Mouse (Mus musculus) embryonic facial prominence, embryonic 15.5 days (tissue): ENCODE data around the gene 1700001C19Rik. TPM values are rescaled to one million over a fixed set of nuclear protein-coding genes. Genes with fewer than 3 reads are reported as not detected.

Source experiments
- ATAC-seq: fragments of 200-750 bp; cut with Nextera tagmentation; 2 replicates; pipeline ENCODE4 v1.8.0; 2017; ENCODE audit warnings: low read depth, moderate TSS enrichment; ENCODE audit not compliant: insufficient number of reproducible peaks, low FRiP score, low TSS enrichment
- H3K27ac ChIP-seq: fragments of 300-500 bp; sonication (generic); replicated peaks from 2 replicates; pipeline ENCODE4 v1.5.1; 2015; ENCODE audit warnings: mild to moderate bottlenecking, inconsistent platforms
- H3K27me3 ChIP-seq: fragments of 300-500 bp; sonication (generic); 2 replicates; pipeline ENCODE4 v1.6.1; 2015; ENCODE audit warnings: inconsistent platforms
- H3K36me3 ChIP-seq: fragments of 300-500 bp; sonication (generic); 2 replicates; pipeline ENCODE4 v1.6.1; 2015; ENCODE audit warnings: mild to moderate bottlenecking, inconsistent platforms
- H3K4me1 ChIP-seq: fragments of 300-500 bp; sonication (generic); 2 replicates; pipeline ENCODE4 v1.6.1; 2015; ENCODE audit warnings: inconsistent platforms
- H3K4me2 ChIP-seq: fragments of 300-500 bp; sonication (generic); replicated peaks from 2 replicates; pipeline ENCODE4 v1.6.1; 2015; ENCODE audit warnings: mild to moderate bottlenecking, inconsistent platforms
- H3K4me3 ChIP-seq: fragments of 300-500 bp; sonication (generic); replicated peaks from 2 replicates; pipeline ENCODE4 v1.5.1; 2015; ENCODE audit warnings: mild to moderate bottlenecking, inconsistent platforms
- H3K9ac ChIP-seq: fragments of 300-500 bp; sonication (generic); 2 replicates; pipeline ENCODE4 v1.6.1; 2015; ENCODE audit warnings: inconsistent platforms
- H3K9me3 ChIP-seq: fragments of 300-500 bp; sonication (generic); replicated peaks from 2 replicates; pipeline ENCODE4 v1.6.1; 2016; ENCODE audit warnings: inconsistent platforms
- WGBS: fragments of 180-500 bp; shearing (Covaris S2); methylation state at CpG from one replicate; pipeline ENCODE4 v1.1.7; 2015; 5-methylcytosine and 5-hydroxymethylcytosine counted together
- polyA plus RNA-seq: library from polyadenylated mRNA; unstranded; fragments of >200 nt; fragmentation: Nextera tagmentation; extraction: Ambion mirVana; gene quantifications from 2 replicates; pipeline ENCODE4 v1.2.1, GENCODE M21; 2015

1700001C19Rik gene
- polyA plus RNA-seq, 1 experiment from 2014 or later, result 0.31 TPM

GRCm38 (mm10) chr17:47369087-47369443 lies 68.1 kb downstream of the 1700001C19Rik start:
- ATAC-seq, result no peak
- H3K27ac ChIP-seq, result peak overlapping the region; percentile 49; the same call in 1 of the 2 replicates
- 0 out of 2 replicates have a peak, but pooled peaks cover 4% of the 10 kb centered on the region for H3K27me3 ChIP-seq

GRCm38 (mm10) chr17:47368401-47369086 lies 68.6 kb downstream of the 1700001C19Rik start, which contains the start of gene Mrps10:
Gene Mrps10, plus strand, starts transcription at chr17:47368887.
- Histone ChIP-seq H3K27ac (peak within 1 kb of the TSS; percentile 49; the same call in 1 of the 2 replicates), H3K36me3 (peaks cover 15% of the 10 kb centered on the region), H3K9me3 (no peaks in the 10 kb centered on the region), H3K4me3 (peak within 1 kb of the TSS; percentile 83), H3K27me3 (0 out of 2 replicates have a peak, but pooled peaks cover 4% of the 10 kb centered on the region), H3K9ac (peak within 1 kb of the TSS; percentile 50), H3K4me1 (peaks cover 12% of the 10 kb centered on the region), H3K4me2 (peak within 1 kb of the TSS; percentile 80)
- WGBS, result 3% methylated on average over 35 of the region's 35 CpGs
- peak; percentile 81 for ATAC-seq

More at GRCm38 (mm10) chr17:47369087-47369443, 68.1 kb downstream of the 1700001C19Rik start:
- 1% methylated on average over 20 of the region's 20 CpGs for WGBS
- Histone ChIP-seq H3K4me3 (peak overlapping the region; percentile 83), H3K9ac (peak overlapping the region; percentile 50), H3K4me2 (peak overlapping the region; percentile 80), H3K36me3 (peaks cover 20% of the 10 kb centered on the region), H3K4me1 (peaks cover 12% of the 10 kb centered on the region), H3K9me3 (no peaks in the 10 kb centered on the region)

Other genes with a start within 250 kb of the 1700001C19Rik start
- 66.9 and 70.0 TPM in 2 replicates for gene Mrps10, start 68.5 kb downstream of the 1700001C19Rik start, polyA plus RNA-seq
- gene Guca1b, start 52.0 kb downstream of the 1700001C19Rik start, polyA plus RNA-seq, result 0.76 and 0.87 TPM in 2 replicates
- 6.3 and 6.6 TPM in 2 replicates for gene Guca1a, start 36.8 kb downstream of the 1700001C19Rik start, polyA plus RNA-seq
- 5.2 and 6.2 TPM in 2 replicates for gene AI661453, start 761 bp downstream of the 1700001C19Rik start, polyA plus RNA-seq
- gene Taf8, start 64.9 kb upstream of the 1700001C19Rik start, polyA plus RNA-seq, result 30.0 and 32.4 TPM in 2 replicates
- 552 and 575 TPM in 2 replicates for gene Ccnd3, start 67.7 kb upstream of the 1700001C19Rik start, polyA plus RNA-seq
- 23.9 and 24.6 TPM in 2 replicates for gene Bysl, start 174.1 kb upstream of the 1700001C19Rik start, polyA plus RNA-seq
- gene Med20, start 174.2 kb upstream of the 1700001C19Rik start, polyA plus RNA-seq, result 51.9 and 55.2 TPM in 2 replicates
- 1.6 TPM in 2 replicates for gene Gm20517, start 174.2 kb upstream of the 1700001C19Rik start, polyA plus RNA-seq
- gene Usp49, start 193.3 kb upstream of the 1700001C19Rik start, polyA plus RNA-seq, result 4.4 and 5.2 TPM in 2 replicates